Mouse (Mus musculus) CD4-positive, CD25-positive, alpha-beta regulatory T cell (primary cell): ENCODE results near the gene Trp53i13. TPM values are rescaled to one million over a fixed set of nuclear protein-coding genes. Genes with fewer than 3 reads are reported as not detected.

Experiments
- polyA plus RNA-seq: library from polyadenylated mRNA; unstranded; fragments of 100-300 nt; shearing (Covaris generic); gene quantifications from one replicate; pipeline ENCODE4 v1.2.1, GENCODE M21; 2017

The Trp53i13 gene
- 24.6 TPM for polyA plus RNA-seq

DNA sequence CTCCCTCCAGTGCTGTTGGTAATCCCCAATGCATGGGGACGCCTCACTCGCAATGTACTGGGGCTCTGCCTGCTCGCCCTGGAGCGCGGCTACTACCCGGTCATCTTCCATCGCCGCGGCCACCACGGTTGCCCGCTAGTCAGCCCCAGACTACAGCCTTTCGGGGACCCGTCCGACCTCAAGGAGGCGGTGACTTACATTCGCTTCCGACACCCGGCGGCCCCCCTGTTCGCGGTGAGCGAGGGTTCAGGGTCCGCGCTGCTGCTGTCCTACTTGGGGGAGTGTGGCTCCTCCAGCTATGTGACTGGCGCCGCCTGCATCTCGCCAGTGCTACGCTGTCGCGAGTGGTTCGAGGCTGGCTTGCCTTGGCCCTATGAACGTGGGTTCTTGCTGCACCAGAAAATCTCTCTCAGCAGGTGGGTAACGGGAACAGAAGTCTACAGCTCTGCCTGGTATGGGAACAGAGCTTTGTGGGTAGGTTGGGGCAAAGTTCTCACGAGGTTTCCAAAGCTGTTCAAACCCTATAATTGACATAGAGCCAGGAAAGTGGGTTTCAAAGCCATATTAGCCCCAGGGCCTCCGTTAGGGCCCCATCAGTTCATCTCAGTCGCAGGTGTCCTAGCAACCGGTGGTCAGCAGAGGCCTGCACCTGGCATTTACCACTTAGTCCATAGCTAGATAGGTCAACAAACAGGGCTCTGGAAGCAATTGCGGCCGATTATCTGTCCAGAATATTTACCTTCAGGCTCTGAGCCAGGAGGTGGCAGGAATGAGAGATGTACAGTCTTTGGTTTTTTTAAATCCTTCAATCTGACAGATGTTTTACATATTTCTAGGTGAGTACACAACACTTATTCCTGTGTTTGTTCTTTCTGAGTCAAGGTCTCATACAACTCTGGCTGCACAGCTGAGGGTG is at the start of gene Trp53i13:
Gene Trp53i13, minus strand, starts transcription at position 344 of the 916 bp plus-strand sequence.

DNA sequence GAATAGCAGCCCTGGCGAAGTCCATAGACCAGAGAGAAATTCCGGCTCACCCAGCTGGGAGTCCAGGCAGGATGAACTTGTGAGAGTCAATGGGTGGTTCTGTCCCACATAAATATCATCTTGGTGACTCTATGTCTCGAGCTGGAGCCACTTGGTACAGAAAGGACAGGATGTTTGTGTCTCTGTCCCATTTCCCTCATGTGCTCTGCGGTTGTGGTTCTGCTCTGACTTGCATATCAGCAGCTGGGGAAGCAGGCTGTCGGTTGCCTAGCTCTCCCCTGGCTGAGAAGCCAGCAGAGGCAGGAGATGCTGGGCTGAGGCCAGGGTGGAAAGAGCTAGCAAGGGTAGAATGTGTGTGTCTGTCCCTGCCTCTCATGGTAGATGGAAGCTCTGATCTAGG is 3.3 kb upstream of the Trp53i13 start, which contains the start of gene Gm10392:
Gene Gm10392, minus strand, starts transcription at position 156 of the 400 bp plus-strand sequence.

DNA sequence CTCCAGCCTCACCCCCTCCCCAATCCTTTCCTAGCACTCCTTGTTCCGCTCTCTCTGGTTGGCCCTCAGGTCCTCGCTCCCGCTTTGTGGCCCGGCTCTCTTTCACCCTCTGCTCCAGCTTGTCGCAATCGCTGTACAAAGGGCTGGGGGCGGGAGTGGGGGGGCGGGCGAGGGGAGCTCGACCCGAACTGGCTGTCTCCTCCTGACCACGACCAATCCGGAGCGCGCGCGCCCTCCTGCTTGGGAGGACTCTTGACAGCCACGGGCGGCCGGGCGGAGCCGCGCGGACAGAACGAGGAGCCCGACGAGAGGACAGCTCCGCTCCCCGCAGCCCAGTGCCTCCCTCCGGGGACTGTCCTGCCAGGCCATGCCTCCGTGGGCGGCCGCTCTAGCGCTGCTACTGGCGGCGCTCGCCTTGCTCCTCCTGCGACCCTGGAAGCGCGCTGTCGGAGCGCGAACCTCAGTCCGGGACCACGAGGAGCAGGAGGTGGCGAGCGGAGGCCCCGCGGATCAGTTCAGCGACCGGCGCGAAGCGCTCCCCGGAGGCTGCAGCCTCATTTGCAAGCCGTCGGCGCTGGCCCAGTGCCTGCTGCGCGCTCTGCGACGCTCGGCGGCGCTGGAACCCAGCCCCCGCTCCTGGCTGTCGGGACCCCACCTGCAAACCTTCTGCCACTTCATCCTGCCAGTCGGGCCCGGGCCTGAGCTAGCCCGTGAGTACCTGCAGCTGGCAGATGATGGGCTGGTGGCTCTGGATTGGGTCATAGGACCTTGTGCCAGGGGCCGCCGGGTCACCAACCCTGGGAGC is 746 bp downstream of the Trp53i13 start, which contains the start of gene Abhd15:
Gene Abhd15, plus strand, starts transcription at position 290 of the 805 bp plus-strand sequence.

GRCm38 (mm10) chr11:77493512-77494343 is 22.1 kb downstream of the Trp53i13 start, which contains the start of gene Git1:
TSS of gene Git1 (plus strand) at chr11:77493562.

GRCm38 (mm10) chr11:77489591-77490235 is 26.1 kb downstream of the Trp53i13 start, which contains the start of gene Ankrd13b:
TSS of gene Ankrd13b (minus strand) at chr11:77489678.

GRCm38 (mm10) chr11:77462283-77463100 is 53.3 kb downstream of the Trp53i13 start, which contains the start of gene Coro6:
TSS of gene Coro6 (plus strand) at chr11:77462411.

Other genes with a start within 250 kb of the Trp53i13 start
- gene Coro6, start 53.6 kb downstream of the Trp53i13 start, polyA plus RNA-seq = not detected
- 10.6 TPM for gene Ankrd13b, start 26.3 kb downstream of the Trp53i13 start, polyA plus RNA-seq
- 49.0 TPM for gene Git1, start 22.4 kb downstream of the Trp53i13 start, polyA plus RNA-seq
- 0.96 TPM for gene Abhd15, start 859 bp downstream of the Trp53i13 start, polyA plus RNA-seq
- gene Gm10392, start 3.2 kb upstream of the Trp53i13 start, polyA plus RNA-seq = 0.39 TPM
- gene Taok1, start 91.8 kb upstream of the Trp53i13 start, polyA plus RNA-seq = 9.7 TPM
- 49.7 TPM for gene Nufip2, start 170.2 kb upstream of the Trp53i13 start, polyA plus RNA-seq
- 0.17 TPM for gene Cryba1, start 209.3 kb upstream of the Trp53i13 start, polyA plus RNA-seq
- 63.1 TPM for gene Myo18a, start 247.3 kb upstream of the Trp53i13 start, polyA plus RNA-seq